Mouse (Mus musculus): ENCODE measurements around the gene Dusp14. TPM values are rescaled to one million over a fixed set of nuclear protein-coding genes. Genes with fewer than 3 reads are reported as not detected.

Gene Dusp14
- polyA plus RNA-seq, 1 experiment from 2014 or later, result 7.9 TPM

- Histone ChIP-seq H3K4me2 (ENCODE audit: low read depth, severe bottlenecking) (no peak overlapping the region), H3K27me3 (ENCODE audit: control insufficient read depth, insufficient read depth, low read length) (no peaks in the 10 kb centered on the region), H3K27ac (replicated peaks; ENCODE audit: low read depth, low read length) (no peak overlapping the region), H3K36me3 (ENCODE audit: control insufficient read depth, insufficient read depth, low read length) (no peaks in the 10 kb centered on the region), H3K4me3 (ENCODE audit: low read depth, low read length) (no peak overlapping the region), H3K9ac (ENCODE audit: low read length) (no peak overlapping the region), H3K9me3 (ENCODE audit: control insufficient read depth, low read length) (no peaks in the 10 kb centered on the region), H3K4me1 (ENCODE audit: control insufficient read depth, insufficient read depth, low read length) (no peaks in the 10 kb centered on the region)
- 85% methylated on average over 7 of the region's 7 CpGs for WGBS
- no peak for DNase-seq (ENCODE audit: low spot score)
- no peak for ATAC-seq (ENCODE audit: insufficient number of reproducible peaks, low FRiP score, low TSS enrichment, low read depth)
Observed at GRCm38 (mm10) chr11:84016810-84017508, 52.1 kb downstream of the Dusp14 start.

GRCm38 (mm10) chr11:84016147-84016809, 52.8 kb downstream of the Dusp14 start:
- no peak overlapping the region for H3K4me2 ChIP-seq (ENCODE audit: low read depth, severe bottlenecking)
- no peaks in the 10 kb centered on the region for H3K9me3 ChIP-seq (ENCODE audit: control insufficient read depth, low read length)
- H3K27me3 ChIP-seq (ENCODE audit: control insufficient read depth, insufficient read depth, low read length), result no peaks in the 10 kb centered on the region
- H3K9ac ChIP-seq (ENCODE audit: low read length), result no peak overlapping the region
- ATAC-seq (ENCODE audit: insufficient number of reproducible peaks, low FRiP score, low TSS enrichment, low read depth) (no peak), DNase-seq (ENCODE audit: low spot score) (no peak)
- H3K4me3 ChIP-seq (ENCODE audit: low read depth, low read length), result no peak overlapping the region
- H3K4me1 ChIP-seq (ENCODE audit: control insufficient read depth, insufficient read depth, low read length), result no peaks in the 10 kb centered on the region
- H3K27ac ChIP-seq (replicated peaks; ENCODE audit: low read depth, low read length), result no peak overlapping the region
- 60% methylated on average over 6 of the region's 6 CpGs for WGBS
- H3K36me3 ChIP-seq (ENCODE audit: control insufficient read depth, insufficient read depth, low read length), result no peaks in the 10 kb centered on the region

GRCm38 (mm10) chr11:84013105-84013504, 56.0 kb downstream of the Dusp14 start:
- no peaks in the 10 kb centered on the region for H3K9me3 ChIP-seq (ENCODE audit: control insufficient read depth, low read length)
- H3K4me1 ChIP-seq (ENCODE audit: control insufficient read depth, insufficient read depth, low read length), result no peaks in the 10 kb centered on the region
- peaks cover 7% of the 10 kb centered on the region; the same call in 1 of the 2 replicates for H3K36me3 ChIP-seq (ENCODE audit: control insufficient read depth, insufficient read depth, low read length)
- WGBS, result 9% methylated on average over 7 of the region's 7 CpGs
- H3K4me3 ChIP-seq (ENCODE audit: low read depth, low read length), result no peak overlapping the region
- no peak overlapping the region for H3K9ac ChIP-seq (ENCODE audit: low read length)
- ATAC-seq (ENCODE audit: insufficient number of reproducible peaks, low FRiP score, low TSS enrichment, low read depth), result no peak
- H3K27me3 ChIP-seq (ENCODE audit: control insufficient read depth, insufficient read depth, low read length), result no peaks in the 10 kb centered on the region
- DNase-seq (ENCODE audit: low spot score), result no peak
- no peak overlapping the region for H3K27ac ChIP-seq (replicated peaks; ENCODE audit: low read depth, low read length)
- no peak overlapping the region for H3K4me2 ChIP-seq (ENCODE audit: low read depth, severe bottlenecking)

- peaks cover 7% of the 10 kb centered on the region; the same call in 1 of the 2 replicates for H3K36me3 ChIP-seq (ENCODE audit: control insufficient read depth, insufficient read depth, low read length)
- no peak overlapping the region for H3K4me3 ChIP-seq (ENCODE audit: low read depth, low read length)
- no peaks in the 10 kb centered on the region for H3K9me3 ChIP-seq (ENCODE audit: control insufficient read depth, low read length)
- no peaks in the 10 kb centered on the region for H3K27me3 ChIP-seq (ENCODE audit: control insufficient read depth, insufficient read depth, low read length)
- DNase-seq (ENCODE audit: low spot score) (no peak), ATAC-seq (ENCODE audit: insufficient number of reproducible peaks, low FRiP score, low TSS enrichment, low read depth) (no peak)
- 51% methylated on average over 2 of the region's 2 CpGs for WGBS
- no peak overlapping the region for H3K27ac ChIP-seq (replicated peaks; ENCODE audit: low read depth, low read length)
- no peak overlapping the region for H3K4me2 ChIP-seq (ENCODE audit: low read depth, severe bottlenecking)
- no peak overlapping the region for H3K9ac ChIP-seq (ENCODE audit: low read length)
- no peaks in the 10 kb centered on the region for H3K4me1 ChIP-seq (ENCODE audit: control insufficient read depth, insufficient read depth, low read length)
Observed at GRCm38 (mm10) chr11:84011576-84011975, 57.5 kb downstream of the Dusp14 start.

GRCm38 (mm10) chr11:84011050-84011449, 58.0 kb downstream of the Dusp14 start:
- no peak overlapping the region for H3K27ac ChIP-seq (replicated peaks; ENCODE audit: low read depth, low read length)

GRCm38 (mm10) chr11:84010411-84010810, 58.6 kb downstream of the Dusp14 start:
- Histone ChIP-seq H3K4me2 (ENCODE audit: low read depth, severe bottlenecking) (no peak overlapping the region), H3K4me3 (ENCODE audit: low read depth, low read length) (no peak overlapping the region), H3K27me3 (ENCODE audit: control insufficient read depth, insufficient read depth, low read length) (no peaks in the 10 kb centered on the region), H3K9me3 (ENCODE audit: control insufficient read depth, low read length) (no peaks in the 10 kb centered on the region), H3K9ac (ENCODE audit: low read length) (no peak overlapping the region), H3K27ac (replicated peaks; ENCODE audit: low read depth, low read length) (no peak overlapping the region), H3K36me3 (ENCODE audit: control insufficient read depth, insufficient read depth, low read length) (peaks cover 7% of the 10 kb centered on the region; the same call in 1 of the 2 replicates), H3K4me1 (ENCODE audit: control insufficient read depth, insufficient read depth, low read length) (no peaks in the 10 kb centered on the region)
- DNase-seq (ENCODE audit: low spot score) (no peak), ATAC-seq (ENCODE audit: insufficient number of reproducible peaks, low FRiP score, low TSS enrichment, low read depth) (no peak)
- WGBS, result 81% methylated on average over 9 of the region's 9 CpGs

More at GRCm38 (mm10) chr11:84011050-84011449, 58.0 kb downstream of the Dusp14 start:
- WGBS, result 35% methylated on average over 12 of the region's 12 CpGs
- H3K9me3 ChIP-seq (ENCODE audit: control insufficient read depth, low read length), result no peaks in the 10 kb centered on the region
- H3K4me3 ChIP-seq (ENCODE audit: low read depth, low read length), result no peak overlapping the region
- DNase-seq (ENCODE audit: low spot score), result no peak
- no peak overlapping the region for H3K9ac ChIP-seq (ENCODE audit: low read length)
- H3K4me1 ChIP-seq (ENCODE audit: control insufficient read depth, insufficient read depth, low read length), result no peaks in the 10 kb centered on the region
- H3K36me3 ChIP-seq (ENCODE audit: control insufficient read depth, insufficient read depth, low read length), result peaks cover 7% of the 10 kb centered on the region; the same call in 1 of the 2 replicates
- no peaks in the 10 kb centered on the region for H3K27me3 ChIP-seq (ENCODE audit: control insufficient read depth, insufficient read depth, low read length)
- H3K4me2 ChIP-seq (ENCODE audit: low read depth, severe bottlenecking), result no peak overlapping the region
- no peak for ATAC-seq (ENCODE audit: insufficient number of reproducible peaks, low FRiP score, low TSS enrichment, low read depth)

GRCm38 (mm10) chr11:84009001-84009400, 60.1 kb downstream of the Dusp14 start:
- Histone ChIP-seq H3K36me3 (ENCODE audit: control insufficient read depth, insufficient read depth, low read length) (peaks cover 7% of the 10 kb centered on the region; the same call in 1 of the 2 replicates), H3K4me1 (ENCODE audit: control insufficient read depth, insufficient read depth, low read length) (no peaks in the 10 kb centered on the region), H3K27me3 (ENCODE audit: control insufficient read depth, insufficient read depth, low read length) (no peaks in the 10 kb centered on the region), H3K4me3 (ENCODE audit: low read depth, low read length) (no peak overlapping the region), H3K4me2 (ENCODE audit: low read depth, severe bottlenecking) (no peak overlapping the region), H3K27ac (replicated peaks; ENCODE audit: low read depth, low read length) (no peak overlapping the region), H3K9me3 (ENCODE audit: control insufficient read depth, low read length) (no peaks in the 10 kb centered on the region), H3K9ac (ENCODE audit: low read length) (no peak overlapping the region)
- WGBS, result 86% methylated on average over 9 of the region's 9 CpGs
- ATAC-seq (ENCODE audit: insufficient number of reproducible peaks, low FRiP score, low TSS enrichment, low read depth) (no peak), DNase-seq (ENCODE audit: low spot score) (no peak)

- H3K36me3 ChIP-seq (ENCODE audit: control insufficient read depth, insufficient read depth, low read length), result peaks cover 2% of the 10 kb centered on the region; the same call in 1 of the 2 replicates
- 89% methylated on average over 6 of the region's 6 CpGs for WGBS
- H3K27me3 ChIP-seq (ENCODE audit: control insufficient read depth, insufficient read depth, low read length), result no peaks in the 10 kb centered on the region
- no peak overlapping the region for H3K4me2 ChIP-seq (ENCODE audit: low read depth, severe bottlenecking)
- H3K4me3 ChIP-seq (ENCODE audit: low read depth, low read length), result no peak overlapping the region
- no peak for ATAC-seq (ENCODE audit: insufficient number of reproducible peaks, low FRiP score, low TSS enrichment, low read depth)
- no peaks in the 10 kb centered on the region for H3K4me1 ChIP-seq (ENCODE audit: control insufficient read depth, insufficient read depth, low read length)
- H3K9ac ChIP-seq (ENCODE audit: low read length), result no peak overlapping the region
- H3K27ac ChIP-seq (replicated peaks; ENCODE audit: low read depth, low read length), result no peak overlapping the region
- no peak for DNase-seq (ENCODE audit: low spot score)
- no peaks in the 10 kb centered on the region for H3K9me3 ChIP-seq (ENCODE audit: control insufficient read depth, low read length)
Observed at GRCm38 (mm10) chr11:84003986-84004385, 65.1 kb downstream of the Dusp14 start.
